Mouse (Mus musculus) megakaryocyte, adult 5-6 weeks (primary cell): ENCODE measurements around the gene Cdkn1b. TPM values are rescaled to one million over a fixed set of nuclear protein-coding genes. Genes with fewer than 3 reads are reported as not detected.
A peak's percentile ranks its signal among the peaks of the same experiment; 100 is the strongest.

Experiments used
- ATAC-seq: 2 replicates; pipeline ENCODE4 v1.8.0; 2016; ENCODE audit warnings: mild to moderate bottlenecking, inconsistent platforms; ENCODE audit not compliant: poor library complexity, severe bottlenecking
- total RNA-seq, 2 experiments: library from RNA; stranded (forward) in 1 of 2; stranded (reverse) in 1 of 2; fragments of 153-499, 151-499 nt in 1 of 2; fragments of 221-1000, 200-1000 nt in 1 of 2; gene quantifications; 2 replicates each; pipeline versions ENCODE4 v1.2.3 to v1.2.4; 2015 to 2017

Cdkn1b gene
- total RNA-seq, 2 experiments from 2014 or later: 44.0 to 92.3 TPM

DNA sequence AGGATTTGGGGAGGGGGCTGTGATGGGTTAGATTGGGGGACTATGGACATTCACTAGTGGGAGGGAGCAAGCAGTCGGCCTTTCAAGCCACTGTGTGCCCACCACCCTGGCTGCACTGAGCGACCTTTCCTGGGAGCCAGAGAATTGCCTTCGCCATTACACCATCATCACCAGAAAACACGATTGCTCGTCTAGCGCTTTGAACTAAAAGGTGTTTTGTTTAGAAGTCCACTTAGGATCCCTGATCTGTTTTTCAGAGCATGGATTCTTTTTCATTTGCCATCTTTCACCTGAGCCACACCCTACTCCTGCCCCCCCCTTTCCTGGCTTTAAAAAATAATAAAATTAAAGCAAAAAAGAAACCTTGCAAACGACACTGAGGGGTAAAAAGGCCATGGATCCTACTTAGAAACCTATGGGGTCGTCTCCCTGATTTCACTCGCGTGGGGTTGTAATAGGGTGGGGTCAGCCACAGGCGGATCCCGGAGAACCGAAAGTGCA, 7.4 kb downstream of the Cdkn1b start:
- peak; percentile 12; the same call in 1 of the 2 replicates for ATAC-seq

DNA sequence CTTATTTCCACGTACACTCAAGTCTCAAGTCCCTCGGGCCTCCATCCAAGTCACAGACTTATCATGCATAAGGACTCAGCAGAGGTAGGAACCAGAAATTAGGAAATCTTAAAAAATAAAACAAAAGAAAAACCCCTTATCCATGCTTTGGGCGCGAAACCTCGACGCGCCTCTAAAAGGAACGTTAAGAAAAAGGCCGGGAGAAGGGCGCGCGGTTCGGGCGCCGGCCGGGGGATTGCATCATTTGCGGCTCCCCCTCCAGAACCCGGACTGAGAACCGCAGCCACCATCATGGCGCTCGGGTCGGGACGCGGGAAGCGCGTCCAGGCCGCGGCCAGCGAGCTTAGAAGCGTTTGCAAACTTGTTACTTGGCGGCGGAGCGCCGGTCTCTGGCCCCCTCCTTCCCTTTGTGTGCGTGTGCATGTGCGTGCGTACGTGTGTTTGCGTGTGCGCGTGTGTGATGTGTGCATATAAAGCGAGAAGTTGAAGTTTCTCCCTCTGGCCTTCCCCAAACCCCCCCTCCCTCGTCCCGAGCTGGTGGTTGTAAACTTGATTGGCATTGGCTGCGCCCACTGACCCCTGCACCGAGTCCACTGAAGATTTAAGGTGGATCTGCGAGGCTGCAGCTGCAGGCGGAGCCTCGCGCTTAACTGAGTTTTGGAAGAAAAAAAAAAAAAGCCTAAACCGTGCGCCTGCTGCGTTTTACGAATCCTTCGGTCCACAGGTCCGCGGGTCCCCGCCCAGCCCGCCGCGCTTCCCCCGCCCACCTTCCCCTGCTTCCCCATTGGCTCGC, 8.1 kb downstream of the Cdkn1b start:
- peak; percentile 67 for ATAC-seq

DNA sequence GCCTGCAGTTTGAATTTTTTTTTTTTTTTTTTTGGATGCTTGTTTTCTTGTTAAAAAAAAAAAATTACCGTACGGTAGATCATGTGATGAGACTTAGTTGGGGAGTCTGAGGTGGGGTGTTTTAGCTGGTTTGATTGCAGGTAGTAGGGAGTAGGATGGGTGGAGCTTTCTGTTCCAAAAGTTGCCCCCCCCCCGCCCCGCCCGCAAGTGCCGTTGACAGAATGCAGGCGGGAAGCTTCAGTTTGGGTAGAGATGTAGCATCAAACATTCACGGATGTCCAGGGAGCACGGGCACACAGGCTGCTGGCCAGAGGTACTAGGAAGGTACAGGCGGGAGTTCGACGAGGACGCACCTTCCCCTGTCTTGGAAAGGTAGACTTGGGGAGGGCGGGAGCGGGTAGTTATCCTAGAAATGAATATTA, 8.7 kb downstream of the Cdkn1b start:
- ATAC-seq: peak; percentile 2; the same call in 1 of the 2 replicates

DNA sequence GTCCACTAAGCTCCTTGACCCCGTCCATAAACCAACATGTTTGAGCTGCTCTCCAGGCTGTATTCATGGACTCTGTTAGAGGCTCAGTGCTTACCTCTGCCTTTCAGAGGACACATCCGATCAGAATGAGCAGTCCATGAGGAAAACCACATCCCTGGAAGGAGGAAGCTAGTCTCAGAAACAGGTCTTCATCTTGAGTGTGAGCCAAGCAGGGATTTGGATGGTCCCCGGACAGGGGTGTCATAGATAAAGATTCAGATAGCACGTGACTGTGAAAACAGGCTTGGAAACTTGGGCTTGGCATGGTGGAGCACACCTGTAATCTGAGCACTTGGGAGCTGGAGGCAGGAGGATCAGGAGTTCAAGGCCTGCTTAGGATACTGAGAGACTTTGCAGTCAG, 9.7 kb downstream of the Cdkn1b start:
- ATAC-seq: no peak

DNA sequence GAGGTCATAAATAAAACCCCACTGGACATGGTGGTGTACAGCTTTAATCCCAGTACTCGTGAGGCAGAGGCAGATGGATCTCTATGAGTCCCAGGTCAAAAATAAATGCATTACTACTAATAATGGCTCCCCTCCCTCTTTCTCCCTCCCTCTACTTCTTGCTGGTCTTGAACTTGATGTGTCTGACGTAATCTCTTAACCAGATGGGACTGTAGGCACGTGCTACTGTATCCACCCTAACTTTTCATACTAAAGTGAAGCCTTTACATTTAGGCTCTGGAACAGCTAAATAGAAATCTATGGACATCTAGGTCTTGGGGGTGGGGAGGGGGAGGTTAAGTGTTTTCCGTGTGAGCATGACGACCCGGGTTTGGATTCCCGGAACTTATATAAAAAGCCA, 10.2 kb downstream of the Cdkn1b start:
- no peak for ATAC-seq

DNA sequence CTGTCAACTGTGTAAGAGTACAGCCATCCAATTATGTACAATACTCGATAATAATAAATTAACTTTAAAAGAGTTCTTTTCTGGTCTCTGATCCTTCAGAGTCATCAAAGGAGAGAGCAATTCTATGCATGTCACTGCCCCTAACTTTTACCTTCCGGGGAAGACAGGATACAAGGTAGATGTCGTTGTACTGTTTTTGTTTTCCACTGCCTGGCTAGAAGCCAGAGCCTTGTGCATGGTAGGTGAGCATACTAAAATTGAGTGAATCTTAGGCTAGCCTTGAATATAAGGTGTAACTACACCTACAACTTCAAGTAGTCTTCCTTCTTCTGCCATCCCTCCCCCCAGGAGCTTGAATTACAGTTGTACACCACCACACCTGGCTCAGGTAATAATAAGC, 10.9 kb downstream of the Cdkn1b start:
- no peak for ATAC-seq

DNA sequence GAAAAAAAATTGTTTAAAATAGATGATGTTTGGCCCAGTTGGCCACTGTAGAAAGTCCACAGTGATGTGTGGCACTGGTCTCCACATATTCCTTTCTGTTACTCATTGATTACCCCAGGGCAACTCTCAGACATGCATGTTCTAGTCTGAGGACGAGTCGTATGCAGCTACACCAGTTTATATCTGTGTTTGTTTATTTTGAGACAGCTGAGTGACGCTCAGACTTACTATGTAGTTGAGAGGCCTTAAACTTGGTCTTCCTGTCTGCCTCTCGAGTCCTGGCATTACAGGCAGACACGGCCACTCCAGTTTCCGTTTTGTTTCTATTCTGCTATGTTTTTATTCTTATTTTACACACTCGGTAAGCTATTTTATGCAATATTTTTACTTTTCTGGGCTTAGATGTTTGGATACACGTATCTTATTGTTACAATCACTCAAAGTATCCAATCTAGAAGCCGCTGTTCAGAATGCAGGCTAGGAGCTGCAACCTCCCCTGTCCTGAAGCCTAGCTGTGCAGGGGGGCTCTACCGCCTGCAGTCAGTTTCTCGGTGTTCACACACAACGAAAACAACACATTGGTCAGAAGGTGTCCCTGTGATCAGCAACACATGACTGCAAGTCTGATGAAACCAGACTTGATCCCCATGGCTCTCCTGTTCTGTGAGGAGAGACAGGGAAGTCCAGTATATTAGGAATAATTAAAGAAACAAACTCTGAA, 12.4 kb downstream of the Cdkn1b start:
- ATAC-seq: no peak

DNA sequence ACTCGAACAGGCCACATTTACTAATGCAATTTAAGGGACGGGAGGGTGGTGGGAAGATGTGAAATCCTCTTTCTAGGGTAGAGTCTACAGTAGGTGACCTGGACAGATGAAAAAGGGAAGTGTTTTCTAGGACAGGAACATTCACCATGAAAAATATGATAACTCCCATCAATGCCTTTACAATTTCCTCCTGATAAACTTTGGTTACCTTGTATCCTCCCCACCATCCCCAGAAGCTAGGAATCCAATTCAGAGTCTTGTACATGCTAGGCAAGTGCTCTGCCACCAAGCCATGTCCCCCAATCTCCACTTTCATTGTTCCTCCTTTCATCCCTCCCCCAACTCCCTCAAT, 13.0 kb downstream of the Cdkn1b start:
- no peak for ATAC-seq

DNA sequence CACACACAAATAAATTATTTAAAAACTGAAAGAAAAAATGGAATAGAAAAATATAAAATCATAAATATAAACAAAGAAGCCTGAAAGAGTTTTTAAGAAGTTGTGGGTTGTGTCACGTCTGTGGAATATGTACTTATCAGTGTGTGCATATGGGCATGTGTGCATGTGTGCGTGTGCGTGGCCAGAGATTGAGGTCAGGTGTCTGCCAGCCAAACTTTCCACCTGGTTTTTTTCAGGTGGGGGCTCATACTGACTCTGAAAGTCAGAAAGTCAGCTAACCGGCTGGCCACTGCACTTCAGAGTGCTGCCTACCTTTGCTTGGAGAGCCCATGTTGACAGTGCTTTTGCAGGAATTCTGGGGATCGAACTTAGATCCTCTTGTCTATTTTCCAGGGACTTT, 14.1 kb downstream of the Cdkn1b start:
- no peak for ATAC-seq

DNA sequence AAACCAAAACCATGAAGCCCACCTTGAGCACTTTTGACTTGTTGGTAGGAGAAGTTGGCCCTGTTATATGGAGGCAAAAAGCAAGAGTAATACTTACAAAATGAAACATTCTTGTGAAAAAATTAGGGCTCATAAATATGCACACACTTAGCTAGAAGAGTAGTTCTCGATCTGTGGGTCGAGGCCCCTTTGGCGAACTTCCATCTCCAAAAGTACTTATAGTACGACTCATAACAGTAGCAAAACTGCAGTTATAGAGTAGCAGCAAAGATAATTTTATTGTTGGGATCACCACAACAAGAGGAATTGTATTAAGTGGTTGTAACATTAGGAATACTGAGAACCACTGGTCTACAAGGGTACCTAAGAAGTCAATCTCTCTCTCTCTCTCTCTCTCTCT, 19.6 kb downstream of the Cdkn1b start:
- ATAC-seq: no peak

DNA sequence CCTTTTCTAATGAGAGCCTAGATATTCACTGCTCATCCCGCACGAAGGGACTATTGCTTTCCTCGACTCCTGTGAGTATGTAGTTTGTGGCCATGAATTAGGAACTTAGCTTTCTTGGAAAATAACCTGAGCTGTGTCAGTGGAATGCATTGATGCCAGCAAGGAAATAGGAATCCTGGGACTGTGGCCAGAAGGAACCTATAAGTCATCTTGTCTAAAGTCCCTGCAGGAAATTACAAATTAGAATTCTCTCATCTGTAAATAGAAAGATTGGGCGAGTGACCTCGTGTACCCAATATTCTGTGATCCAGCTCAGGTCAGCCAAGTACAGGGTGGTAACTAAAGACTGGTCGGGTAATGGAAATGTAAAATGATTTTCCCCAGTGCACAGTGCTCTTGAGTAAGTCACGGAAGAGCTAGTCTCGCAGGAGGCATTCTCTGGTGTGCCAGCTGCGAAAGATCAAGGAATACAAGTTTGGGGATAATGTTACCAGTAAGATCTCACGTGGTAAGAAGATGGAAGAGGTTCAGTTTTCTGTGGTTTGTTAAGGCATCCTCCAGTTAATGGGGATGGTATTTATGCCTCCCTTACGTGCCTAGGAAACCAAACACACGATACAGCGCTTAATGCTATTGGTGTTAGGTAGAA, 23.7 kb downstream of the Cdkn1b start:
- no peak for ATAC-seq

DNA sequence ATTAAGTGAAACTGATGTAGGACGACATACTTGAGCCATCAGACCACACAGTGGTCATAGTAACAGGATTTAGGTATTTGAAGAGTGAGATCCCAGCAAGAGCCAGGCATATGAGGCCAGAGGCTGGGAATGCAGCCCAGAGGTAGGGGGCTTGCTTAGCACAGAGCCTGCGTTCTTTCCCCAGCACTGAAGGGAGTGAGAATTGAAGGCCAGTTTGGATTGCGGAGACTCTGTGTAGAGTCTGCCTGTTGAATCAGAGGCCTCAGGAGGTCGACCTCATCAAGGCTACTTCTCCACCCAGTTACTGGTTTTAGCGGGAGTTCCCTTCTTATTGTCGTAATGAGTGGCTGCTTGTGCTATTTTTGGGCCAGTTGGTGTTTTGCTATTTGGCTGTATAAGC, 25.9 kb downstream of the Cdkn1b start:
- ATAC-seq: no peak

DNA sequence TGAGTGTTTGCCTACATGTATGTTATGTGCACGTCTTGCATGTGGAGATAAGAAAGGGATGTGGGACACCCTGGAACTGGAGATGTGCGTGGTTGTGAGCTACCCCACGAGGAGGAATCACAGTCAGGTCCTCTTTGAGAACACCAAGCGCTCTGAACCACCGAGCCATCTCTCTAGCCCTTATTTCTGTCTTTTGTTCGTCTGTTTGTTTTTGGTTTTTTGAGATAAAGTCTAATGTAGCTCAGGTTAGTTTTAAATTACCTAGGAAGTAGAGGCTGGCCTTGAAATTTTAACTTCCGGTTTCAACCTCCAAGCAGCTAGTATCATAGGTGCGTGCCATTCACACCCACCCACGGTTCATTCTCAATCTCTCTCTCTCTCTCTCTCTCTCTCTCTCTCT, 26.7 kb downstream of the Cdkn1b start:
- peak; percentile 42; the same call in 1 of the 2 replicates for ATAC-seq

DNA sequence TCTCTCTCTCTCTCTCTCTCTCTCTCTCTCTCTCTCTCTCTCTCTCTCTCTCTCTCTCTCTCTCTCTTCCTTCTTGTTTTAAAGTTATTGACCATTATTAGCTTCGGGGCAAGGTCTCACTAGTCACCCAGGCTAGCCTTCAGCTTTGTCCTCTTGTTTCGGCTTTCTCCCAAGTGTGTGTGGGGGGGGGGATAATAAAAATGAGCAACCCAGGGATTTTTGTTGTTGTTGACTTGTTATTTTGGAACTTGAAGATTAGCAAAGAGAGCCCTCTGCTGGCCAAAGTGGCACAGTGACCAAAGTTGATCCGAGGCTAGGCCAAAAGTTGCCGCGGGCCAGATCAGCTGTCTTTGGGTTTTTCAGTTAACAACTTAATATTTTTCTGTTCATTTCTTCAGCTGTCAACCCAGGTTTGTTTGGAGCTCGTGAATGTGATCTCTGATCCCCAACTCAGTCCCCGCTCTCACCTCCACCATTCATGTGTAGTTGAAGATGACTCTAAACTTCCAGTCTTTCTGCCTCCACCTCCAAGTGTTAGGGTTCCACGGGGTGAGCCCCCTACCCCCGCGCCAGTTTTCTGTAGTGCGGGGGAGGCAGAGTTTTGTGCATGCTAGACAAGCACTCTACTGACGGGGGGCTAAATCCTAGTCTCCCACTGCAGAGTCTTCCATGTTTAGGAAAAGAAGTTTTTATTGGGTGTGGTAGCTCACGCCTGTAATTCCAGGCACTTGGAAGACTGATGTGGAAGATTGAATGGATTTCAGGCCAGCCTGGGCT, 27.3 kb downstream of the Cdkn1b start:
- peak; percentile 91 for ATAC-seq

DNA sequence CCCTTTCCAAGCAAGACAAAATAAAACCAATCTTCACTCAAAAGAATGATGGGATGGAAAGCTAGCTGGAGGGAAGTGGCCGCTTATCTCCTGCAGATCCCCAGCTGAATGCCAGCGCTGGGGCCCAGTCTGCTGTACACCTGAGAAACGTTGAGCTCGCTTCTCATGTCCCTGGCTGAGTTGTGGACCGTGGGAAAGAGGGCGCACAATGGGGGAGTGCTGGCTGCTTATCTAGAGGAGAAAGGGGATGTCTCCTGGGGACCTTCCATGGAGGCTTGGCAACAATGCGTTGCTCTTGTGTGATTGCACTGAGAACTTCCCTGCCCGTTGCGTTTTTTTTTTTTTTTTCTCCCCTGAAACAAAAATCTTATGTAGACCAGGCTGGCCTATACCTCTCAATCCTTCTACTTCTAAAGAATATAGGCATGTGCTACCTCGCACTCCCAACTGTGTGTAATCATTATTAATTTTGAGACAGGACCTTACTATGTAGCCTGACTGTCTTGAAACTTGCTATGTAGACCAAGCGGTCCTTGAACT, 28.4 kb downstream of the Cdkn1b start:
- no peak for ATAC-seq

DNA sequence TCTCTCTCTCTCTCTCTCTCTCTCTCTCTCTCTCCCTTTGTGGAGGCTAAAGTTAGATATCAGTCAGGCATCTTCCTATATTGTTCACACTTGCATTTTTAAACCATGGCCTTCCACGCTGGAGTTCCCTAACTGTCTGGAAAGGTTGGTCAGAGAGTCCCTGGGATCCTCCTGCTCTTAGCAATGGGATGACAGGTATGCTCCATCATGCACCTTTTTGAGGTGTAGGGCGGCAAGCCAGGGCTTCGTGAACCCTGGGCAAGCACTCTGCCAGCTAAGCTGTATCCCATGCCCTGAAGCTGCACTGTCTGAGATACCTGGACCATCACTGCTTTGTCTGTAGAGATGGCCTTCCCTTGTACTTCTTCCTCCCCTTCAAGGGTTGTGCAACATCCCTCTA, 29.0 kb downstream of the Cdkn1b start:
- no peak for ATAC-seq

DNA sequence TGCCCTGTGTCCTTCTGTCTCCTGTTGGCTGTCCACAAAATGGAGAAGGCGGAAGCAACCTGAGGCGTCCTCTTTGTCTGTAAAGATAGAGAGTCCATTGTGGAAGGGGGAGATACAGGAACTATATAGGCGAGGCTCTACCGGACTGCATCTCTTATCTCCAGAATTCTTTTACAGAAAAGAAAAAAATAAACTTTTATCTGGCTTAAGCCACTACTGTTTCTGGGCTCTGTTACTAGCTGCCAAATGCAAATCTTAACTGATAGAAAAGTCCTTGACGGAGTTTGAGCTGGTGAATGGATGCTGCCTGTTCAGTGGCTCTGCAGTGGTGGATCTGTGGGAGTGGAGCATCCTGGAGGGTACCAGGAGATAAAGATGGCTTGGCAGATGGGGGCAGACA, 31.2 kb downstream of the Cdkn1b start:
- no peak for ATAC-seq

DNA sequence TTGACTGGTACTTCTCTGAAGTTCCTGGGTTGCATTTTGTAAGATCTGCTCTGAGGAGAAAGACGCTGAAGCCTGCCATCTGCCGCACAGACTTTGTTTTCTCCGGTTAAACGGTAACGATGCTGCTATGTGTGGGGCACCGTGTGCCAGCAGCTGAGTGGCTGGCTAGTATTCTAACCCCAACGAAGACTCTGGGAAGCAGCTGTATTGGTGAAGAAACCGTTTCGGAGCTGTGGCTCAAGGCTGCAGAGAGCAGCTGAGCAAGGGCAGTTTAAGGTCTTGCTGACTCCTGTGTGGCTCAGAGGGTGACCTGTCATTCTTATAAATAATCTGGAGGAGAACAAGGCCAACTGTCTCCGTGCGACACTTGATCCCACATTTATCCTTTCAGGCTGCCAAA, 33.8 kb downstream of the Cdkn1b start:
- no peak for ATAC-seq

DNA sequence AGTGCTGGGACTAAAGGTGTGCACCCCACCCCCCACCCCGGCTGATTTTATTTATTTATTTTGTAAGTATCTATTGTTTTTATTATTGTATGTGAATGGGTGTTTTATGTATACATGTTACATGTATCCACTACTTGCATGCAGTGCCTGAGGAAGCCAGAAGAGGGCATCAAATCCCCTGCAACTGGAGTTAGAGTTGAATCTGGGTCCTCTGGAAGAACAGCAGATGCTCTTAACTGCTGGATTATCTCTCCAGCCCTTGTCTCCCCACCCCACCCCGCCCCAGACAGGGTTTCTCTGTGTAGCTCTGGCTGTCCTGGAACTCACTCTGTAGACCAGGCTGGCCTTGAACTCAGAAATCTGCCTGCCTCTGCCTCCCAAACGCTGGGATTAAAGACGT, 36.2 kb downstream of the Cdkn1b start:
- ATAC-seq: no peak

DNA sequence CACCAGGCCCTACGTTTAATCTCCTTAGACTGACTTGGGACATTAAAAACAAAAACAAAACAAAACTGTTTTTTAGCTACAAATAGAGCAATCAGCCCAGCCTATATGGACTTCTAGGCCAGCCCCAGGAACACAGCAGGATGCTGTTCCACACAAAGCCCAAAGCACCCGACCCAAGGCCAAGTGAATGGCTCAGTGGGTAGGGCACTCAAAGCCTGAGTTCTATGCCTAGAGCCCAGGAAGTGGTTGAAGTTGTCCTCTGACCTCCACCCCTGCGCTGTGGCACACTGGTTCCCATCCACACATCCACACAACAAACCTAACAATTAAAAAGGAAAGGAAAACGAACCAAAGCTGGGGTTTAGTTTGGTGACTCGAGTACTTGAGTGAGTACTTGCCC, 41.1 kb downstream of the Cdkn1b start:
- ATAC-seq: no peak
